Mouse (Mus musculus) embryonic fibroblast, embryonic 13.5 days (primary cell): Measurements from ENCODE around the gene Park7.

Source experiments
- CTCF ChIP-seq: IDR thresholded peaks from 2 replicates; pipeline ENCODE4 v1.5.1; 2011; ENCODE audit warnings: mild to moderate bottlenecking, control low read depth, low read length, moderate library complexity, borderline replicate concordance; ENCODE audit not compliant: insufficient read depth
- POLR2A ChIP-seq: IDR thresholded peaks from 2 replicates; pipeline ENCODE4 v1.6.1; 2011; ENCODE audit warnings: low read depth, mild to moderate bottlenecking, control low read depth, low read length, moderate library complexity

- TF ChIP-seq CTCF, result no peak
- TF ChIP-seq POLR2A, result no peak
Measured at GRCm38 (mm10) chr4:150868161-150868560, 46.1 kb downstream of the Park7 start.
